Mouse (Mus musculus) urinary bladder, adult 18-20 months (tissue): ENCODE measurements around the gene Zfp664.
A peak's percentile ranks its signal among the peaks of the same experiment; 100 is the strongest.

ENCODE experiments used
- DNase-seq, 2 experiments: peaks; one replicate each; pipeline ENCODE4 v3.0.0; 2022; ENCODE audit warnings: low spot score in 2 of 2, mixed read lengths in 2 of 2

Gene Zfp664

GRCm38 (mm10) chr5:124922356-124923352 is 60.2 kb downstream of the Zfp664 start:
- DNase-seq = no peak

GRCm38 (mm10) chr5:124929425-124930054 is 67.0 kb downstream of the Zfp664 start:
- DNase-seq = no peak

- peak in 1 of 2 experiments; percentile 19 for DNase-seq
Measured at GRCm38 (mm10) chr5:124930055-124930439, 67.6 kb downstream of the Zfp664 start.

GRCm38 (mm10) chr5:124930603-124931002 is 68.1 kb downstream of the Zfp664 start:
- no peak for DNase-seq

GRCm38 (mm10) chr5:124931076-124931475 is 68.6 kb downstream of the Zfp664 start:
- no peak for DNase-seq

- DNase-seq = no peak
Measured at GRCm38 (mm10) chr5:124934558-124934957, 72.1 kb downstream of the Zfp664 start.

GRCm38 (mm10) chr5:124943181-124943792 is 80.8 kb downstream of the Zfp664 start:
- no peak for DNase-seq

- DNase-seq = peak in 1 of 2 experiments; percentile 51
Measured at GRCm38 (mm10) chr5:124943793-124944383, 81.4 kb downstream of the Zfp664 start.

- DNase-seq = no peak
Measured at GRCm38 (mm10) chr5:124944384-124944783, 81.9 kb downstream of the Zfp664 start.

GRCm38 (mm10) chr5:124945046-124945445 is 82.6 kb downstream of the Zfp664 start:
- DNase-seq = no peak

- DNase-seq = no peak
Measured at GRCm38 (mm10) chr5:124950623-124951278, 88.3 kb downstream of the Zfp664 start.

- DNase-seq = no peak
Measured at GRCm38 (mm10) chr5:124951333-124951732, 88.8 kb downstream of the Zfp664 start.
